Mouse (Mus musculus) monocyte, adult 2 months (primary cell): ENCODE measurements around the gene Mrpl47.
"Not testable (repeated sequence)": the region's sequence is repeated elsewhere in the genome, so short reads cannot be mapped to it uniquely, and the experiment has no call there.

Source experiments
- DNase-seq, 2 experiments: peaks; one replicate each; pipeline ENCODE4 v3.0.0; 2022; ENCODE audit warnings: low spot score in 2 of 2, low read depth in 1 of 2

Gene Mrpl47

GRCm38 (mm10) chr3:32737172-32737655 lies at the start of gene Mrpl47:
TSS of gene Mrpl47 (minus strand) at chr3:32737605.
- no peak for DNase-seq

DNA sequence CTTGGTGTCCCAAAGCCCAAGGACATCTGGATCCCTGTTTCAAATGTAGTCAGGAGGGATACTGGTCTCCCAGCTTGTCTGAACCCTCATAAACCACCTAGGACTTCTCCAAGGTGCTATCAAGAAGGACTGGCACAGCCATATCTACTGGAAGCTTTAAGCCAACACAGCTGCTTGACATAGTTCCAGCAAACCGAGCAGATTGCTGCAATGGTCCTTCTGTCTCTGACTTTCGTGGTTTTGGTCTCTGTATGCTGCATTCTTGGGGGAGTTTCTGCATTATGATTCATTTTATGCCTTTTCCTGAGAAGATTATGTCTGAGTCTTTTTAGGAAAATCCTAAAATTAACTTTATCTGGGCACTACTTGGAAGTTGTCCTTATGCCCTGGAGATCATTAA lies 33.4 kb upstream of the Mrpl47 start:
- DNase-seq = no peak

DNA sequence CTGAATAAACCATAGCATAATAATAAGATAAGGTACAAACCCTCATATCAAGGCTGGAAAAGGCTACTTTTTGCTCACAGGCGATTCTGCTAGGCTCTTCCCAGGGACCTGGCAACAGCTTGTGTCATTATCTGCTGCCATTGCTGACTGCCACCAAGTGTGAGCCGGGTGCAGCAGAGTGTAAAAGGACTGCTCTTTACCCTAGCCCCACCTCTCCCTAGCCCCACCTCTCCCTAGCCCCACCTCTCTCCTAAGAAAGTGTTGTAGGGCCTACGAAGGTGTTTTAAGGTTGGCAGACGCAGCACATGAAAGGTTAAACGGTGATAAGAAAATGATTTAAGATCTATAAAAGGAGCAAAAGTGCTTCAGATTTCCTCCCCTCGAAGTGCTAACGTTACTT lies 26.5 kb upstream of the Mrpl47 start:
- no peak for DNase-seq

- no peak for DNase-seq
These were observed 25.6 kb upstream of the Mrpl47 start for GRCm38 (mm10) chr3:32762962-32763361.

DNA sequence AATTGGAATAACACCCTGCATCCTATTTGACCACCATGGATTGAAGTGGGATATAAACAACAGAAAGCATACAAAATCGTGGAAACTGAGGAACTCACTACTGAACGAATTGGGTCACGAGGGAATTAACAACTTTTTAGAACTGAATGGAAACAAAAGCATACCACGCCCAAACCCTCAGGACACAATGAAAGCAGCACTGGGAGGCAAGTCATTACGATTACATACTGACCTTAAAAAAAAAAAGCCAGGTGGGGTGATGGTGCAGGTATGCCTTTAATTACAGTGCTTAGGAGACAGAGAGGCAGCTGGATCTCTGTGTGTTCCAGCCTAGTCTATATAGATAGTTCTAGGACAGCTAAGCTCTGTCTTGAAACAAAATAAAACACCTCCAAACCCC lies 21.8 kb upstream of the Mrpl47 start:
- DNase-seq = no peak

GRCm38 (mm10) chr3:32754384-32754915 lies 17.0 kb upstream of the Mrpl47 start:
- DNase-seq = no peak

DNA sequence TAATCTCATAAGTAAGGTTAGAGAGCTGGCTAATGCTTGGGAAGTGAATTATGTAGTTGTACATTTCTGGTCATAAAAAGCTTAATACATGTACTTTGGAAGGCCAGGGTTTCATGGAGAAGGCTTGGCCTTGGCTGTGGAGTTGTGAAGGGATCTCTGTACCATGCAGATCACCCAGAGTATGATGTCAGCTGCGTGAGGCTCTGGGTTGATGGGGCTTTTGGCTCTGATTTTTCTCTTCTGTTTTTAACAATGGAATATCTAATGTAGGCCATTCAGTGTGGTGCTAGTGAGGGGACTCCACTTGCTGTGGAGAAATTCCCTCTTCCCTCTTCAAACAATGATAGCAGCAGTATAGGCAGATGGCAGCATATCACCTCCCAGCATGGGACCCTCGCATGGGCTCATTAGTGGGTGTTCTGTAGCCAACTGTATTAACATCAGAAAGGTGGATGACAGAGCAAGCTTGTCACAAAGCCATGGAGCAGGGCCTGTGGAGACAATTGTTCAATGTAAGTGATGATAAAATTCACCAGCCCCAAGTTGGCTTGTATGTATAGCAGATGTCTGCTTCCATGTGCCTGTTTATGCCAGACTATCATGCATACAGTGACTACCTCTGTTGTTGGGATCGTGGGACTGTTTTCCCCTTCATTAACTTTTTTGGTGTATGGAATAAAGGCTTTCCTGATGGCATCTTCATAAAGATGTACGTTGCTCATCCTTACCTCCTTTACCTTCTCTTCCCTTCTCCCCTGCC lies 12.6 kb upstream of the Mrpl47 start:
- no peak for DNase-seq

DNA sequence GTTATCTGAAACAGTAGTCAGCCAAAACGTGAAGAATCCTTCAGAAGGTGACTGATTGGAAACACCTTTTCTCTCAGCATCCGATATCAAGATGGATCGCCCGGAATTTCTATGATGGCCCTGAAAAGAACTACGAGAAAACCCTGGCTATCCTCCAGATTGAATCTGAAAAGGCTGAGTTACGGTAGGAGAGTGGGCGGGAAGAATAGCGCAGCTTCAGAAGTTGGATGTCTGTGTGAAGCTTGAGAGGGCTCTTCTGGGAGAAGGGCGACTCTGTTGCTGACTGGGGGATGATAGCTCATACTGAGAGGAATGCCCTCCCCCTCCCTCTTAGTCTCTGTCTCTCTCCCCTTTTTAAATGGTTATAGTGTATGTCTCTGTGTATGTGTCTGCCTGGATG lies 11.0 kb upstream of the Mrpl47 start:
- DNase-seq = no peak

DNA sequence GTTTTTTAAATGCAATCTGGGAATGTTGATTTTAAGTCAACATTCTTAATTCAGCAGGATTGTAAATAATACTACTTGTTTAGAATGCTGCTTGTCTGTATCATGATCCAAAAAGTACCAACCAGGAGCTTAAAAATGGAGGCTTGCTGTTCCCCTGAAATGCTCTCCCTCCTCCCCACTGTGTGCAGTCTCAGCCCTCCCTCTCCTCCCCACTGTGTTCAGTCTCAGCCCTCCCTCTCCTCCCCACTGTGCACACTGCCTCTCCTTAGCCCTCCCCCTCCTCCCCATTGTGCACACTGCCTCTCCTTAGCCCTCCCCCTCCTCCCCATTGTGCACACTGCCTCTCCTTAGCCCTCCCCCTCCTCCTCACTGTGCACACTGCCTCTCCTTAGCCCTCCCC lies 8.0 kb upstream of the Mrpl47 start:
- DNase-seq = not testable (repeated sequence)

DNA sequence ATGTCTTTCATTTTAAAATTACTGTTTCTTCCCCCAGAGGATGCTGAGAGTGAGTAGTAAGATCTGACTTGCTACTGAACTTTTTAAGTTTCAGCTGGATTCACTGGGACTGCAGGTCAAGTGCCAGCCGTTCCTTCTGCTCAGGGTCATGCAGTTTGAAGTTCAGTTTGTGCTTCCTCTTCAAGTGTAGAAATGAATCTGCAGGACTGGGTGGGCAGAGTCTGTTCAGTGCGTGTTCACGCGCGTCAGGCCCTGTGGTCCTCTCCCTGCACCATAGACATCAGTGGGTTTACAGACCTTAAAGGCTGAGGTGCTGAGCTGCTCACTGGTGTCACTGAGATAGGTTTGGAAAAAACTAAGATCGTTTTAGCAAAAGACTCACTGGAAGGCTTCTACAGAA lies 7.6 kb upstream of the Mrpl47 start:
- DNase-seq = no peak

DNA sequence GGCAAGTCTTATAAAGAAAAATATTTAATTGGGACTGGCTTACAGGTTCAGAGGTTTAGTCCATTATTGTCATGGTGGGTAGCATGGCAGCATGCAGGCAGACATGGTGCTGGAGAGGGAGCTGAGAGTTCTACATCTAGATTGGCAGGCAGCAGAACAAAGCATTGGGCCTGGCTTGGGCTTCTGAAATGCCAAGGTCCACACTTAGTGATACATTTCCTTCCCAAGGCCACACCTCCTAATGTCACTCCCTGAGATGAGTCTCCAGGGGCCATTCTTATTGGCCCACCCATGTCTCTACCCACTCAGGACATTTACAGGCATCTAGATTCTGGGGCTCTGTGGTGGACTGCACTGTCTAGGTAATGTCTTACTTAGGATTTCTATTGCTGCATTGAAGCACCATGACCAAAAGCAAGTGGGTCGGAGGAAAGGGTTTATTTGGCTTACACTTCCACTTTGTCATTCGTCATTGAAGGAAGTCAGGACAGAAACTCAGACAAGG lies 4.9 kb upstream of the Mrpl47 start:
- no peak for DNase-seq

DNA sequence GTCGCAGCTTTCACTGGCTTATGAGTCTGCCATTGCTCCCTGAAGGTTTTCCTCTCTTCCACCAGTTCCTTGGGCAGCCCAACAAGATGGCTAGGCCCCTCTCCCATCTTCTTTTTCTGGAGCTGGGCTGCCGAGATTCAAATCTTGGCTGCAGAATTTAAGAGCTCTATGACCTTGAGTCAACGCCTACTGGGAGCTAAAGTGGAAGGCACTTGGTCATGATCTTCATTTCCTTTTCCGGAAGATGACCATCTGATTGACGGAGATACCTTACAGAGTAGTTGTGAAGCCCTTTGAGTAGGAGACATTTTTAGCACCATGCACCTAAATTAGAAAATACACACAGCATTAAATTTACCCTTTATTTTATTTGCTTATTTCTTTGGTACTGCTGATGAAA lies 1.1 kb upstream of the Mrpl47 start:
- DNase-seq = no peak

- peak; percentile 94 to 98 for DNase-seq
These were observed 897 bp downstream of the Mrpl47 start, which contains the start of gene Ndufb5 for GRCm38 (mm10) chr3:32736244-32737171. TSS of gene Ndufb5 (plus strand) at chr3:32736990.

- DNase-seq = no peak
These were observed 9.5 kb downstream of the Mrpl47 start for GRCm38 (mm10) chr3:32727861-32728260.

GRCm38 (mm10) chr3:32725951-32726350 lies 11.5 kb downstream of the Mrpl47 start:
- DNase-seq = no peak

DNA sequence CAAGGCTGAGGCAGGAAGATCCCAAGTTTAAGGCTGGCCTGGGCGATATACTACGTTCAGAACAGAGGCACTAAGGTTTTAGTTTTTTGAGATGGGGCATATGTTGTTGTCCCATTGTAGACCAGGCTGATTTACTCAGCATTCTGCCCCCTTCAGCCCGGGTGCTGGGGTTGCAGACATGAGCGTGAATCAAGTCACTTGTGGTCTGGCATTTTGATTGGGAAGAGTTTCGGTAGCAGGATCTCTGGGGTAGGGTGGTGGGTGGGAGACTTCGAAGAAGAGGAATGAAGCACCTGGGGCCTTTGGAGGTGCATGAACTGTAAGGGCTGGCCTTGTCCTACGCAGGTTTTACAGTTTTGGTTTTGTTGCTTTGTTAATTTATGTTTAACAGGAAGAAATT lies 13.2 kb downstream of the Mrpl47 start:
- no peak for DNase-seq

DNA sequence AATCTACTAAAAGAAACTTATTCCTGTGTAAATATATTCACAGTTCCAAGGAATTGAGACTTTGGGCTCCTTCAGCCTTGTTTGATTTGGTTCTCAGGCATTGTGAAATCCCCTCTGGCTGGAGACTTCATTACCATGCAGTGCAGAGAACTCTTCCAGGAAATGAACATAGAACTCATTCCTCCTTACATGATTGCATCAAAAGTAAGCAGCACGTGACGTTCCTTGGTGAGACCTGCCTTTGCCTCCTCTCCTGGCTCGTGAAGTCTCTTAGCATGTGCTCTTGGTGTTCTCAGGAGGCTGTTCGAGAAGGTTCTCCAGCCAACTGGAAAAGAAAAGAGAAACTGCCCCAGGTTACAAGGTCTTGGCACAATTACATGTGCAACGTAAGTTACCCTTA lies 19.1 kb downstream of the Mrpl47 start:
- DNase-seq = no peak

DNA sequence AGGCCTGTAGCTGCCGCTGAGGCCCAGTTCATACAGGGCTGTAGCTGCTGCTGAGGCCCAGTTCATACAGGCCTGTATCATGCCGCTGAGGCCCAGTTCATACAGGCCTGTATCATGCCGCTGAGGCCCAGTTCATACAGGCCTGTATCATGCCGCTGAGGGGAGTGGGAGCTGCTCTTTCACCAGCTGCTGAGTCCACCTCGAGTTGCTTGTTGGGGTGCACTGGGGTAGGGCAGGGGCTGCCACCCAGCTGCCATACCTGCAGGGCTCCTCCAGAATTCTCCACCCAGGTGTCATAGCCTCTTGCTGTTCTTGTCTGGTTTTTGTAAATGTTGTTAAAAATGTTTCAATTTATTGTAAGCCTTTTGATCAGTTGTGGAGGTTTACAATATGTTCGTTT lies 20.0 kb downstream of the Mrpl47 start:
- DNase-seq = not testable (repeated sequence)

DNA sequence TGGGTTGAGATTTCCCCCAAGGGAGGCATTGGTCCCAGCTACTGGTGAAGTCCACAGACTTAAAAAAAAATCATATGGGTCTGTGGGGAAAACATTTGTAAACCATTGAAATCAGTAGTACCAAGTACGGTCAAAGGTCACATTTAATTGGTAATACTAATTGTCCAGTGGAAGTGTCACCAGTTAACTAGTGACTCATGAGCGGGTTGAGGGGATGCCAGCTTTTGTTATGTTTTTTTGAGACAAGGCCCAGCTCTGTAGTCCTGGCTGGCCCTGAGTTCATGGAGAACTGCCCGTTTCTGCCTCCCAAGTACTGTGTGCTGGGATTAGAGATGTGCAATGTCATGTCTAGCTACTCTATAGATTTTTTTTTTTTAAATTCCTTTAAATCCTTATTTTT lies 23.7 kb downstream of the Mrpl47 start:
- no peak for DNase-seq

DNA sequence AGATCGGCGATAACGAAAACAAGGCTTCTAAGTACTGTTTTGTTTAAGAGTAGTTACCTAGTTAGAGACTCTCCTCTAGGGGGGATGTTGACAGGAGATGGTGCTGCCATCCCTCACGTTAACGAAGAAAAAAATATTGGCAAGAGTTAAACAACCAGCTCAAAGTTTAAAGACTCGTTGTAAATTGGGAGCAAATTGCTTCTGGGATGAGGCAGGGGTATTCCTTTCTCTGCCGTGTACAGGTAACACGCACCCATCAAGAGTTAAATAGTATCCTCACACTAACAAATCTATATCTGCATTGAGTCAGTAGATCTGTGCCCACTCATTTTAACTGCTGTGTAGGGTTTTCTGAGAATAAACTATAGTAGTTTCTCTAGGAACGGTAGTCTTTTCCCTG lies 28.0 kb downstream of the Mrpl47 start:
- no peak for DNase-seq

GRCm38 (mm10) chr3:32708368-32709231 lies 28.8 kb downstream of the Mrpl47 start:
- peak; percentile 93 to 96 for DNase-seq
